Mouse (Mus musculus): ENCODE measurements around the gene Zp1.

The Zp1 gene

DNA sequence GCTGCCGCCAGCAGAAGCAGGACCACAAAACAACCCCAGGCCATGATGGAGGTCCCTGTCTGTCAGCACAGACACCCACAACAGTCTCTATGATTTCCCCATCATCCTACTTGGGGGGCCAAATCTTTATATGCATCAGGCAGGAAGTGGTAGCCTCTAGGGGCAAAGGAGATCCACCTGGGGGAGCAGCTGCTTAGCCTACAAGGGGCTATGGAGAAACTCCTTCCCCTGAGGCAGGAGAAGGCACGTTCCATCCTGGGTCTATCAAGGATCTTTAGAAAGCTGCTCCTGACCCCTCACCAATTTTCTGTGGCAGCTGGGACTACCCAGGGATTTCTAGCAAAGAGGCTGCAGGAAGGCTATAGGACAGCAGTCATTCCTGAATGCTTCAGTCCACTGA, at the start of gene Zp1:
Zp1 (minus strand) TSS at position 101 of the 400 bp plus-strand sequence.
- DNase-seq: no peak

DNA sequence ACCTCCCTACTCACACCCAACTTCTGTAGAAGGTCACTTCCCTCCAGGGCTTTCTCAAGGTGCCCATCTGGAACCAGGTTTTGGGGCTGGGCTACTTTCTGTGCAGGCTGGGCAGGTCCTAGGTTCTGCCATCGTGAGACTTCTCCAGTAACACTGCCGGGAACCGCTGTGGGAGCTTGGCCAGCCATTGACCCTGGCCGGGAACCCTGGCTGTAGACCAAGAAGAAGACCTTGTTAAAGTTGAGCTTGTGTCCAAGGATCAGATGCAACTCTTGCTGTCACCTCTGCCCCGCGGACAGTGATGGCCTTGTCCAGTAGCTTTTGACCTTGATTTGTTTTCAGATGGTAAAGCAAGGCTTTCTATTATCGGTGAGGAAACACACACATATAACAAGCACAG, 48.1 kb upstream of the Zp1 start:
- DNase-seq: no peak

DNA sequence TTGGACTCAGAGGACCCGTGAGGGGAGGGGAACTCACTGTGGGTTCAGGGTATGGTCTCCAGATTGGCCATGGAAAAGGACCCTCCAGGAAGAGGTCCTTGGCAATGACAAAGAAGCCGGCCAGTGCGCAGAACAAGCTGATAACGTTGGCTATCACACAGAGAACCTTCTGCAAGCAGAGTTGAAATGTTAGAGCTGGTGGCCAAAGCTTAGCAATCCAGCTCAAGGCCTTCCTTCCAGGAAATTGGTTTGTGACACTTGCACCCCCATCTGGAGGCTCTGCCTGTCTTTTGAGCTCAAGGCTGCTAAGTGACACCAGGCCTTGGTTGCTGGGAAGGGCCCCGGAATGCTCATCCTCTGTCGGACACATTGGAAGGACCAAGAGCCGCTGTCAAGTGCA, 45.3 kb upstream of the Zp1 start:
- no peak for DNase-seq

DNA sequence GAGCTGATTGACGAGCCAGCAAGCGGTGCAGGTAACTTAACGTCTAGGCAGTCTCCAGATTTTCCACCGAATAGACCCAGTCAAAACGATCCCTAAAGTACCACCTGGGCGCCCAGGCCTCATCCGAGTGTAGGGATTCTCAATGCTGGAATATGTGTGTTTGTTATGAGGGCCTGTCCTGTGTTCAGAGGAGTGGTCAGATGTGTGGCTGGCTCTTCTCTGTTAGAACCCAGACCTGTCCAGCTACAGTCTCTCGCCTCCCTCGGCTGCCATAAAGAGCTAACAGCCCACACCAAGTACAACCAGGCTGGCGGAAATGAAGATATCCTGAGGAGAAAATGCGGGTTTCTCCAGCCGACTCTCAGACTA, 39.5 kb upstream of the Zp1 start:
- DNase-seq: no peak

DNA sequence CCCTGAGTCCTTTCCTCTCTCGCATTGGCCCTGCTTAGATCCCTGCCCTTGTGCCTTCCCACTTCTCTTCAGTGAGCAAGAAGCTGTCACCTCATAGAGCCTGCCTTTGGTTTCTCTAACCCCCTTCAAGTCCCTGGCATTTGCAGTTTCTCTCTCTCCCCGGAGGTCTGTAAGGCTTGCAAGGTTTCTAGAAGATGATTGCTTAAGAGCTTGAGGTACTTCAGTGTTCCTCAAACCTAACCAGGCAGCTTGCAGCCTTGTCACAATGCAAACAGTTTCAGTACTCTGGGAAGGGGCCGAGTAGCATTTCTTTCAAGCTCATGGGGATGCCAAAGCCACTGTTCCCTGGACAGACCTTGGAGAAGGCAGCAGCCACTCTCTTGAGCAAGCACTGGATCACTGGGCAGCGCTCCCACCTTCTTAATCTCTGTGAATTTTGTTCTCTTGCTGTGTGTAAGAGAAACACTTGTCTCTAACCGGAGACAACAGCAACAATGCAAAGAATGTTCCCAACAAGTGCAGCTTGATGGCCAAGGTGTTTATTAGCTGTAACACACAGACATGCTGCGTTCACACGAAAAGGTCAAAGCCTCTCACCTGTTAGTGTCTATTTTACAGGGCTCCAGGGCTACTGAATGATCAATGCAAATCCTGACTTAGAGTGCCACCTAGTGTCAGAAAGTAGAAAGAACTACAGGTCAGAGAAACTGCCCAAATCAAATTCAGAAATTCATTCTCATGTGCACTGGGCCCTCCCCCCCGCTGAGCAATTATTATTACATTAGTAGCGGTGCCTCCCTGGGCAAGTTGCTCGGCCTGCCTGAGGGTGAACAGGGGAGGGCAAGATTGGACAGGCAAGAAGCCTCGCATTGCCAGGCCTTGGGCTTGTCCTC, 38.9 kb upstream of the Zp1 start:
- peak; percentile 86 for DNase-seq

DNA sequence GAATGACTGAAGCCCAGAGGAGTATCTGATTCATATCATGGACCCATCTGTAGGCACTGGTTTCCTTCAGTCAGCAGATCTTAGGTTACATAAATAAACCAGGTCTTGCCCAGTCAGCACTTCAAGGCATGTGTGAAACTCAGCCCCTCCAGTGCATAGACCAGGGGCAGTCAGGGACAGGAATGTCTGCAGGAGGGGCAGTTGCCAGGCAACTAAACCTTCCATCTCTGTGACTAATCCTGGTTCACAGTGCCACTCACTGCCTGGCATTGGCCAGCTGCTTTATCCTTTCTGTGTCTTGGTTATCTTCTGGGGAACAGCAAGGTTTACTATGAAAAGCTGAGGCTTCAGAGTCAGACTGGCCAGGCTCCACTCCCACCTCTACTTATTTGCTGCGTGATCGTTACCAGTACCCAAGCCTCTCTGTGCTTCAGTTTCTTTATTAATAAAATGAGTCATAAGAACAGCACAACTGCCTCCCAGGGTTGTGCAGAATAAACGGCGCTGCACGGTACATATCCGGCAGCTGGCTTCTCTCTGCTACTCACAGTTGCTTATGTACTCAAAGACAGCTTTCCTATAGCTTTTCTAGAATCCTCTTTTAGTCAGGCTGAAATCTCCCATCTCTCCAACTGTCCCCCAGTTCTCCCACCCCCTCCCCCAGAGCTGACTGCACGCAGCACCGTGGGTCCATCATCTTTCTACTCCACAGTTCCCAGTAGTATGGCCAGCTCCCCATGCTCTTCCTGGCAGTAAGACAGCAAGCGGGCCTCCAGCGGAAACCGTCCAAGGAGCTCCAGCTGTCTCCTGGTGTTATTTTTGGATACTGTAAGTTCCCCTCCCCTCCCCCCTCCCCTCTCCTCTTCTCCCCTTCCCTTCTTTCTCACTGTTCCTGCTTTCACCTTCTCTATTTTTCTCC, 31.8 kb upstream of the Zp1 start:
- no peak for DNase-seq

DNA sequence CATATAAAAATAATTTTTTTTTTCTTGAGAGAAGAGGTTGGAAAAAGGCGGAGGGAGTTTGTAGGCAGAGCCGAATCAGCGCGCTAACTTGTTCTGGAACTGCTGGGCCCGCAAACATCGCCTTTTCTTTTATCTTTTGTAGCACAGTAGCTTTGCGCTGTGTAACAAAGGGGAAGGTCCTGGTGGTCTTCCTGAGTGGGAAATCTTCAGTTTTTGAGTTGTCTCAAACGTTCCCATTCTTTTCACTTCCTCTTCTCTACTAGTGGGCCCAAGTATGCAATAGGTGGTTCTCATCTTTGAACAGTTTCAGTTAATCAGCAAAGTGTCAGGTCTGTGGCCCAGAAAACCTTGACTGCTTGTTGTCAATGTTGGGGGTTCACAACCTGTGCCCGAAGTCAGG, 29.1 kb upstream of the Zp1 start:
- DNase-seq: no peak

DNA sequence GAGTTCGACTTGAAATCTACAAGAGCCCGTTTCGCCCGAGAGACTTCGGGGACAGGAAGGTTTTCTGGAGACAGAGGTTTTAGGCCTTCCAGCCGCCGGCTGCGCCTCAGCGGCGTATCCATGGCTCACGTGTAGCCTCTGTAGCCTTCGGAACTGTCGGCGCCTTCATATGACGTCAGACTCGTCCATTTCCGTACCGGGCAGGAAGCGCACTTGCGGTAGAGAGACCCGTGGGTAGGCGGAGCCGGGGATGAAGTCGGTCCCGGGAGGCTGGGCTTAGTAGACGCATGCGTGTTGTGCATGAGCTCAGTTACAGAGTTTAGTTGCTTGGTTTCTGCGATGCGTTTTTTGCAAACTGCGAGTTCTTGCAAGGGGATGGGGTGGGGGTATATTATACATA, 28.7 kb upstream of the Zp1 start, which contains the start of gene Ccdc86:
Ccdc86 (minus strand) TSS at position 155 of the 400 bp plus-strand sequence.
- peak; percentile 95 for DNase-seq

DNA sequence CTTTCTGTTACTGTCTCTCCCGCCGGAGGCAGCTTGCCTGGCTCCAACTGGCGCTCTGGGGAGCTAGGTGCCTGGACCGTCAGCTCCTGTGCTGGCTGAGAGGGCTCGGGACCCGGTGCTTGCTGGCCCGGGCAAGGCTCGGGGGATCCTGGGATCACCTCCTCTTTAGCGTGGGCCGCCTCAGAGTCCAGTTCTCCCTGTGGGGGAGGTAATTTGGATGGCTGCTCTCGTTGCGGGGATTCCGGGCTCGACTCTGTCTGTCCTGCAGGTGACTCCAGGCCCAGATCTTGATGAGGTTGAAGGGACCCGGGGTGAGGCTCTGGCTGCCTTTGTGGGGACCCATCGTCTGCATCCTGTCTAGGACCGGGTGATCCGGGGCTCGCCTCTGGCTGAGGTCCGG, 28.0 kb upstream of the Zp1 start:
- DNase-seq: peak; percentile 42

DNA sequence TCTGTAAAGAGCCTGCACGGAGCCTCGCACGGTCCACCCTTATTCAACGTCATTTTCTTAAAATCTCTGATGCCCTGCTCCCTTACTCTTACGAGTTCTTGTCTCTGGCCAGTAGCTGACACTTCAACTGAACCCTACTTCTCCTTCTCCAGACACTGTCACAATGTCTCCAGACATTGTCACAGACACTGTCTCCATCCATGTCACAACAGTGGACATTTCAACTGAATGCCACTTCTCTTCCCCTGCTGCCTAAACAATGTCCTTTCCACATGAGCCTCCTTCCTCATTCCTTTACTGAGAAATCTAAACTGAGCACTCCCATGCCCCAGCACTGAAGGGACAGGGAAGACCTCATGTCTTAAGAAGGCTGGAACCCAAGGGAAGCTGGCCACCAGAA, 26.8 kb upstream of the Zp1 start:
- no peak for DNase-seq

DNA sequence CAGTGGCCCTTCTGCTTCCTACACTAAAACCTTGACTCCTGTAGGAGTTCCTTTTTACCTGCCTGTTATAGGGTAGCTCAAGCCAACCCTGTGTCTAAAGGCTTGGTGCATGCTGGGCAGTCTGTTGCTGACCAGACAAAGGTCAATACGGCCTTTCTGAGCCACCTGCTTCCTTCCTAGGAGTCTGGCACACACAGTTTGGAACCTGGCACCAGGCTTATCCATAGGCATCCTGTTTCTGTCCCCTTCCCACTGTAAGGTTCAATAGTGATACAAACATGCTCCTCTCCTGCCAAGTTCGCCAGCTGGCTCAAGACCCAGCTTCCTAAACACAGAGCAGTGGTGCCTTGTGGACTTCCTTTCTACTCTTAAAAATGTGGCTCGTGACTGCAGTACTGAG, 26.1 kb upstream of the Zp1 start:
- DNase-seq: no peak

DNA sequence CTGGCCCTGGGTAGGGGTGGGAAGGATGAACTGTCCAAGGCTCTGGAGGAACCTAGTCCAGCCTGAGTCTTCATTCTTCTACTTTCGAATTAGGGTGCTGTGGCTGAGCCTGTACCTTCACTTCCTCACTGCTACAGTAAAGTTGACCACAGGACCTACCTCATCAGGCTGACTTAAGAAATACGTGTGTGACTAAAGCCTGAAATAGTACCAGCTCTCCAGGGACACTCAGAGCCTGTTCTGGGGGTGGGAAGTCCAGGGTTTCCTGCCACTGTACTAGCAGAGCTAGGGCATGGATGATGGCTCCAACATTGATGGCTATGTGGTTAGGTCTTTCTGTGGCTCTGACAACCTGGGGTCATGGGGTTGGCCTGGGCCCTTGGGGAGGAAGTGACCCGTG, 23.5 kb upstream of the Zp1 start:
- no peak for DNase-seq

DNA sequence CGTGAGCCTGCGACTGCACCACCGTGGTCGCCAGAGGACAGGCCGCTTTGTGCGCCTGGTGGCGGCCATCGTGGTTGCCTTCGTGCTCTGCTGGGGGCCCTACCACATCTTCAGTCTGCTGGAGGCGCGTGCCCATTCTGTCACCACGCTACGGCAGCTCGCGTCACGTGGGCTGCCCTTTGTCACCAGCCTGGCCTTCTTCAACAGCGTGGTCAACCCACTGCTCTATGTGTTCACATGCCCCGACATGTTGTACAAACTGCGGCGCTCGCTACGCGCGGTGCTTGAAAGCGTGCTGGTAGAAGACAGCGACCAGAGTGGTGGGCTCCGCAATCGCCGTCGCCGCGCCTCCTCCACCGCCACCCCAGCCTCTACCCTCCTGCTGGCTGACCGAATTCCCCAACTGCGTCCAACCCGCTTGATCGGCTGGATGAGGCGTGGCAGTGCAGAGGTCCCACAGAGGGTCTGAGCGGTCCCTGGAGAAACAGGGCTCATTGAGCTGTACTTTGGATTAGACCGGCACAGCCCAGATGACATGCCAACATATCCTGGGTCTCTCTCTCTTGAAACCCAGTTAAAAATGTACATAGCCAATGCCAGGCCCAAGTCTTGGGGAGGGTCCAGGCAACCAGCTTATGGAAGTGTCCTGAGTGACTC, 20.5 kb upstream of the Zp1 start:
- no peak for DNase-seq

DNA sequence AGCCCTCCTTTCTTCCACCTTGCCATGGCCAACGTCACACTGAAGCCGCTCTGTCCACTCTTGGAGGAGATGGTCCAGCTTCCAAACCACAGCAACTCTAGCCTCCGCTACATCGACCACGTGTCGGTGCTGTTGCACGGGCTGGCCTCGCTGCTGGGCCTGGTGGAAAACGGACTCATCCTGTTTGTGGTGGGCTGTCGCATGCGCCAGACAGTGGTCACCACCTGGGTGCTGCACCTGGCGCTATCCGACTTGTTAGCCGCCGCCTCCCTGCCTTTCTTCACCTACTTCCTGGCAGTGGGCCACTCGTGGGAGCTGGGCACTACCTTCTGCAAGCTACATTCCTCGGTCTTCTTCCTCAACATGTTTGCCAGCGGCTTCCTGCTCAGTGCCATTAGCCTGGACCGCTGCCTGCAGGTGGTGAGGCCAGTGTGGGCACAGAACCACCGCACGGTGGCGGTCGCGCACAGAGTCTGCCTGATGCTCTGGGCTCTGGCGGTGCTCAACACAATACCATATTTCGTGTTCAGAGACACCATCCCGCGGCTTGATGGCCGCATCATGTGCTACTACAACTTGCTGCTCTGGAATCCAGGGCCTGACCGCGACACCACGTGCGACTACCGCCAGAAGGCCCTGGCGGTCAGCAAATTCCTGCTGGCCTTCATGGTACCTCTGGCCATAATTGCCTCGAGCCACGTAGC, 19.8 kb upstream of the Zp1 start:
- peak; percentile 89 for DNase-seq

DNA sequence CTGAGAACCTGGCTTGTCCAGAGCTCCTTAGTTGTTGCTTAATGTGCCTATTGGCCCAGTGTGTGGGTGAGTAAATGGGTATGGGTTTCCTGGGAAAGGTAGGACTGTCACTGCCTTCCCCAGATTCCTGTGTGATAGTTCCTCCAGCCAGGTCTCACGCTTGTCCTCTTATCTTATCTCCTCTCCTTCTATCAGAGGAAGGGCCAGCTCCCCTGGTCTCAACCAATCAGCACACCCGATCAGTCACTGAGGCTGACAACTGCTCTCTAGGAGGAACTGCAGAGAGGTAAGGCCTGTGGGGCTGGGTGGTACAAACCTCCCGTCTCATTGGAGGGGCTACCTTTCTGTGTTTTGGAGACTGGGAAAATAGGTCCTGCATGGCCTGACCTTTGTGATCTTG, 18.3 kb upstream of the Zp1 start:
- DNase-seq: no peak

DNA sequence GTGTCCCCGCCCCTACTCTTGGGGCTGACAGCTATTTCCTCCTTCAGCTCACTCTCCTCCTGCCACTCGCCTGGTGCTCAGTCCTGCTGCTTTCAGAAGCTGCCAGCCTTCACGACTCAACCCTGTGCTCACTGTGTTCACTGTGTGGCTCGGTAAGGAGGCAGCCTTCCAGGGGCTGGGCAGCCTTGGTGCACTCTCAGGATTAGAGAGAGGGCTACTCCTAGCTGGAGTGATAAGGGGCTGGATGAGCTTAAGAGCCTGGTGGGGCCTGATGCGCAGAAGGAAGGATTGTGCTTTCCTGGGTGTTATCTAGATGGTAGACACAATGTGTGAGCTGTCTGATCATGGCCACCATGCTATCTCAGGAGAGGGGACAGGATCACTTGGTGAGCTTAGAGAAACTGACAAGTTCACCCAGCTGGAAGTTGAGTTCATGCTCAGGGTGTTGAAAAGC, 16.7 kb upstream of the Zp1 start, which contains the start of gene Ptgdr2:
Ptgdr2 (plus strand) TSS at position 51 of the 454 bp plus-strand sequence.
- no peak for DNase-seq

DNA sequence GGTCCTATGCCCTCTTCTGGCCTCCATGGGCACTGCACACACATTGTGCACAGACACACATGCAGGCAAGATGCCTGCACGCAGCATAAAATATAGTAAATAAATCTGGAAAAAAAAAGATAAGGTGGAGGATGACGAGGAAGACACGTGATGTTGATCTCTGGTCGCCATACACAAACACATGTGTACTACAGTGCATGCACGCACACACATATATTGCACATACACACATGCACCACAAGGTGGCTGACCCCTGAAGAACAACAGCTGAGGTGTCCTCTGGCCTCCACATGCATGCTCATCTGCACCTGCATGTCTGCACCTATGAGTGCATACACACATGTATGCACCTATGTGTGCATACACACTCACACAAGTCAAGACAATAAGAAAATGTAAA, 15.6 kb upstream of the Zp1 start:
- DNase-seq: no peak

DNA sequence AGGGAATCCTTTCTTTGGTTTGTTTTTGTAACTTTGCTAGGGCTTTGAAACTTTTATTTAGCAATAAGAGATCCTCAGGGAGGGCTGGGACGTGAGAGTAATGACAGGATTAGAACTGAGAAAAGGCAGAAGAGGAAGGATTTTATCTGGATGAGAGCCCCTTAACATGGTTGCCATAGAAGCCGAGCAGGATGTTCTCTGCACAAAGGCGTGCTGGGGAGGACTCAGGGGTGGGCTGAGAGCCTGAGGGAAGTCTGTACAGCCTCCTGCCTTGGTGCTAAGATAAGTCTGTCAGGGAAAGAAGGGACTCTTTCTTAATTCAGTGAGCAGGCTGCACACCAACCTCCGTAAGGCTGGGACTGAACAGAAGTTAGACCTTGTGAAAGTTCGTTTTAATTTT, 14.6 kb upstream of the Zp1 start:
- no peak for DNase-seq

DNA sequence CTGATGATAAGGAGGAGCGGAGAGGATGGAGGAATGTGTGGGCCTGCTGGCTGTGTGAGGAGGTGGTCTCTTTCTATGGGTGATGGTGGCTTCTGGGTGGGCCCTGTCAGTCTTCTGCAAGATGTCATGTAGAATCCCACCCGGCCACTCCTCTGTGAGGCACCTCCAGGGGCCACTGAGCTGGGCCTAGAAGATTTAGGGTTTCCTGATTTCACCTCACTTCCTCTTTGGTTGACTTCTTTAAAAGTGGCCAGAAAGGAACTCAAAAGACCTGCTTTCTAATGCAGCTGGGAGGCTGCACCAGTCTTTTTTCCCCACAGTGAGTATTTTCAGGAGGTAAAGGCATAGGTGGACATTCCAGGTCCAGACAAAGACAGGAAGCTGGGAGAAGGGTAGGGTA, 10.2 kb upstream of the Zp1 start:
- no peak for DNase-seq

DNA sequence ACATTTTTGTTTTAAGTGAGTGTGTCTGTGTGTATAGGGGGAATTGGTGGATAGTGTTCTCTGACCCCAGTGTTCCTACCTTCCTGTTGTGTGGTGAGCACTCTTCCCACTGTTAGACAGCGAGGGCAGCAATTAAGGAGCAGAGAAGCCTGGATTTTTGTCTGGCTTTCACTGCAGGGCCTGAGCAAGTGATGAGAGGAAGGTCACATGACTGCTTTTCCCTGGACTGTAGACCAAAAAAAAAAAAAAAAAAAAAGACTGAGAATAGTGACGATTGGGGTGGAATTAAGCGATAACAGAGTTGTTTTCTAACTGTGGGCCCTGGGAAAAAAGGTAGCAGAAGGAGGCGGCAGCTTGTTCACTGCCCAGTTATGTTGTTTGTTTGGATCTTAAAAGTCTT, 6.2 kb upstream of the Zp1 start:
- no peak for DNase-seq

DNA sequence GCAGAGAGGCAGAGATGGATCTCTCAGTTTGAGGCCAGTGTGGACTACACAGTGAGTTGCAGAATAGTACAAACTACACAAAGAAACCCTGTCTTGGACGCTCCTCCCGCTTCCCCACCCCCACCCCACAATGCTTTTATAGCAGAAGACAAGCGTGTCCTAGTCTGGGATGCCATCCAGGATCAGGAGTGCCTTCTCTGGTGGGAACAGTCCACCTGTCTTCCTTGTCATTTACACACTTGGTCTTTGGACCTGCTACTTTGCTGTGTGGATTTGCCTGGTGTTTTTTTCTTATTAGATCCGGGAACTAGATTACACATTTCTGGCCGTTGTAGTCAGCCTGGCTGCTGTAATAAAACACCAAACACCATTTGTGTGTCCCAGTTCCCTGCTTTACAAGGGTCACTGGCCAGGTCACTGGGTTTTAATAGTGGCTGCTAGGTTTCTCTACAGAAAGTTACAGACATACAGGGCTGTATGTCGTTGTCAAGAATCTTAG, 5.7 kb upstream of the Zp1 start:
- no peak for DNase-seq

DNA sequence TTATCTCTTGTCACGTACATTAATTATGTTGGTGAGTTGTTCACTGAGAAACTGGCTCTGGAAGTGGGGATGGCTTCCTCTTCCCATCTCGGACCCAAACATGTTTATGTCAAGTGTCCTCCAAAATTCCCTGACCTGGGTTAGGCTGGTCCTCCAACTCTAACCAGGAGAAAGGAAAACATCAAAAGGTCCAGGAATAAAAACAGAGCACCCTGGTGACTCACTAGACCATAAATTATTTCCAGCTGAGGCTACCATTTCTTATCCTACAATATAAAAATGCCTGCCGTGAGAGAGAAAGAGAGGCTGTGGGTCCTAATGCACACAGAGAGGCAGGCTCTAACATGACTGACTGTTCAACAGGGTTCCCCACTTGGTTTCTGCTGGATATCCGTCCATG, 3.8 kb upstream of the Zp1 start:
- no peak for DNase-seq
